Mouse (Mus musculus) hindbrain, embryonic 14.5 days (tissue): ENCODE measurements at regions not wholly inside any gene's neighbourhood (a gene's known extent, or its start where the extent isn't known, plus 50 kb on each side); places are given as distances from the start of the nearest gene placed in this dataset.

Experiments
- ATAC-seq: fragments of 200-750 bp; cut with Nextera tagmentation; 2 replicates; pipeline ENCODE4 v1.8.0; 2017; ENCODE audit warnings: moderate number of reproducible peaks, mild to moderate bottlenecking, moderate TSS enrichment, moderate library complexity; ENCODE audit not compliant: low FRiP score
- DNase-seq: peaks from one replicate; pipeline ENCODE4 v3.0.0-alpha.2; 2015; ENCODE audit warnings: low spot score
- H3K27ac ChIP-seq: fragments of 300-500 bp; sonication (generic); 2 replicates; pipeline ENCODE4 v1.5.1; 2014; ENCODE audit warnings: mild to moderate bottlenecking, moderate library complexity
- H3K27me3 ChIP-seq: fragments of 300-500 bp; sonication (generic); 2 replicates; pipeline ENCODE4 v1.6.1; 2014; ENCODE audit warnings: mild to moderate bottlenecking, low read length, mixed read lengths; ENCODE audit not compliant: control insufficient read depth, insufficient read depth
- H3K36me3 ChIP-seq: fragments of 300-500 bp; sonication (generic); replicated peaks from 2 replicates; pipeline ENCODE4 v1.6.1; 2014; ENCODE audit not compliant: control insufficient read depth, insufficient read depth
- H3K4me1 ChIP-seq: fragments of 300-500 bp; sonication (generic); replicated peaks from 2 replicates; pipeline ENCODE4 v1.6.1; 2014; ENCODE audit warnings: antibody characterized with exemption, low read length, mixed read lengths; ENCODE audit not compliant: control insufficient read depth, insufficient read depth
- H3K4me2 ChIP-seq: fragments of 300-500 bp; sonication (generic); replicated peaks from 2 replicates; pipeline ENCODE4 v1.6.1; 2014; ENCODE audit warnings: mild to moderate bottlenecking, moderate library complexity
- H3K4me3 ChIP-seq: fragments of 300-500 bp; sonication (generic); replicated peaks from 2 replicates; pipeline ENCODE4 v1.5.1; 2014; ENCODE audit warnings: mild to moderate bottlenecking, low read length
- H3K9ac ChIP-seq: fragments of 300-500 bp; sonication (generic); 2 replicates; pipeline ENCODE4 v1.6.1; 2014
- H3K9me3 ChIP-seq: fragments of 300-500 bp; sonication (generic); 2 replicates; pipeline ENCODE4 v1.6.1; 2016; ENCODE audit warnings: low read length; ENCODE audit not compliant: control insufficient read depth
- WGBS: fragments of 180-500 bp; shearing (Covaris S2); extraction: QIAGEN DNeasy Blood & Tissue Kit; methylation state at CpG from one replicate; pipeline ENCODE4 v1.1.7; 2014; 5-methylcytosine and 5-hydroxymethylcytosine counted together

DNA sequence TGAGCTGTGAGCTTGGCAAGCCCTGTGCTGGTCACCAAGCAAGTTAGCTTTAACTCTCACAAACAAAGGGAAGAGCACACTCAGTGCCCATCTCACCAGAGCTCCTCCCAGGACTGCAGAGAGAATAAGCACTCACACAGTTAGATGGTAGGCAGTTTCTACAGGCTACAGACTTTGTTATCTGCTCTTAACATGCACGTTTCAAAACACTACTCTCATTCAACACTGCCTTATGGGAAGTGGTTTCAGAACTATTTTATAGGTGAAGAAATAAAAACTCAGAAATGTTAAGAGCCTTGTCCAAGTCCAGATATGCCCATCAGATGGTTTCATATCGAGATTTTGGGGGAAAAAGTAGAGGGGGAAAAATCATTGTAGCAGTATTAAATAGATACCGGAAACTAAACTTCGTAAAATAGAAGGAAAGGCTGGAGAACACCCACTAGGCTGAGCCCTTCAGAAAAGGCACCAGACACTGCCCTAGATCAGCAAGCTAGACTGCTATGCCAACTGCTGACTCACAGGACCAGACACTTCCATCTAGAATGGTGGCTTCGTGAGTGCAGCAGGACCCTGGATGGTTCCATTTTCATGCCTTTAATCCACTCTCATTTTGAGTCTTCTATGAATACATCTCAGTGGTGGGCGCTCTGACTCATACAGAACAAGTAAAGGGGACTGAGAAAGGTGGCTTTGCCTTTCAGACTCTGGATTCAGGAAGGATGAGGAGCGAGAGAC is 51.3 kb upstream of the Serbp1 start:
- Histone ChIP-seq H3K9ac (no peak overlapping the region), H3K4me3 (no peak overlapping the region), H3K27ac (no peak overlapping the region), H3K4me1 (no peaks in the 10 kb centered on the region), H3K4me2 (no peak overlapping the region), H3K9me3 (no peaks in the 10 kb centered on the region), H3K27me3 (no peaks in the 10 kb centered on the region), H3K36me3 (no peaks in the 10 kb centered on the region)
- DNase-seq (no peak), ATAC-seq (no peak)
- WGBS: 85% methylated on average over 7 of the region's 7 CpGs

DNA sequence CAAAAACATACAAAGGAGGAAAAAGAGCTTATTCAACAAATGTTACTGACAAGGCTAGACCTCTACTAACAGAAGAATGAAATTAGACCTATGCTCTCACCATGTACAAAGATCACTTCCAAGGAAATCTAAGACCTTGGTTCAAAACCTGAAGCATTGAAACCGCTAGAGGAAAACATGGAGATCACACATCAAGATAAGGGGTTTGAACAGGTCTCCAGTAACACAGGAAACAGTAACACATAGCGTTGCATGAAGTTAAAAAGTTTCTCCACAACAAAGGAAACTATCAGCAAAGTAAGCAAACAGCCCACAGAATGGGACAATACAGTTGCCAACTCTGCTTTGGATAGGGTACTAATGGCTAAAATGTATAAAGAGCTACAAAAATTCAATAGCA is 53.3 kb upstream of the Serbp1 start:
- ATAC-seq (no peak), DNase-seq (no peak)
- Histone ChIP-seq H3K4me3 (no peak overlapping the region), H3K27ac (no peak overlapping the region), H3K9ac (no peak overlapping the region), H3K4me1 (no peaks in the 10 kb centered on the region), H3K36me3 (no peaks in the 10 kb centered on the region), H3K27me3 (no peaks in the 10 kb centered on the region), H3K9me3 (no peaks in the 10 kb centered on the region), H3K4me2 (no peak overlapping the region)
- 90% methylated on average over 2 of the region's 2 CpGs for WGBS

DNA sequence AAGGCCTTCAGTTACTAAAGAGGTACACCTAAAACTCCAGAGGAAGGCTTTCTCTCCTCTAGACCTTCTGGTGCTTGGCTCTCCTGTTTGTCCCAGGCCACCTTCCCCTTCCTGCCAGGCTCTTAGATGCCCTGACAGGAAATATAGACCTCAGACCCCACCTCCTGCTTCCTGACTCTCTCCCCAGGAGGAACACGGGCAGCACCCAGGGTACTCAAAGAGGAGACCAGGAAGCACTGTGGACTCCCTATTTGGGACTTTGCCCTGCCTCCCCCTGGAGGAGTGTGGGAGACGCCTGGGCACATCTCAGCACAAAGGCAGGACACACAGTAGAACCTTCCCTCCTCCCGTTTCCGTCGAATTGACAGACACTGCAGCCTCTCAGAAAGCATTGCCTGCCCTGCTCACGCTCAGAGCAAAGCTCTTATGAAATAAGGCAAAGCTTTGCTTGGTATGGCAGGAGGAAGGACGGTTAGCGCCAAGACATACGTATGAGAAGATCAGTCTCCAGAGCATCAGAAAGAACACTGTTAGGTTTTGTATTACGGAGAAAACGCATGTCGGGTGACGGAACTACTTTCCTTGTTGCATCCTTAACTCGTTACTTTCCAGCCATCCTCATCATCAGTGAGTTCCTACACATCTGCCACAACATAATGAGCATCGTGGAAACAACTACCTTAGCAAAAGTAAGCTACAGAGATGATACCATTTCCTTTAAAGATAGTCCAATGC is 54.3 kb upstream of the Serbp1 start:
- DNase-seq (no peak), ATAC-seq (no peak)
- 86% methylated on average over 15 of the region's 15 CpGs for WGBS
- Histone ChIP-seq H3K36me3 (no peaks in the 10 kb centered on the region), H3K27ac (no peak overlapping the region), H3K4me3 (no peak overlapping the region), H3K27me3 (no peaks in the 10 kb centered on the region), H3K9ac (no peak overlapping the region), H3K4me2 (no peak overlapping the region), H3K4me1 (no peaks in the 10 kb centered on the region), H3K9me3 (no peaks in the 10 kb centered on the region)

DNA sequence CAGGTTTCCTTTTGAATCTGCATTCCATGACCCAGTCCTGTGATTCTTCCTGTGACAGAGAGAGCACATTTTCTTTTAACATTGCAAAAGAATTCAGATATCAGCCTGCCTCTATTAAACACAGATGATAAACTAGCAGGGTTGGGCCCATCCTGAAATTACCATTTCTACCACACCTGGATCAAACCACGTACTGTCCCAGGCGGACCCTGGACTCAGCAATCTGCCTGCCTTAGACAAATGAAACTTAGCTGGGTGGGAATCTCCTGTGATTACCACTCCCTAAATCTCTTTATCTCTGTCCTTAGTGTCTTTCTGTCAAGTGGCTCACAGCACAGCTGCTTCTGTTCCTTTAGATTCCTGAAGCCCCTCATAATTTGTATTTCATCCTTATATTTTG is 55.5 kb upstream of the Serbp1 start:
- H3K9me3 ChIP-seq: no peaks in the 10 kb centered on the region
- no peaks in the 10 kb centered on the region for H3K4me1 ChIP-seq
- no peaks in the 10 kb centered on the region for H3K27me3 ChIP-seq
- H3K4me2 ChIP-seq: no peak overlapping the region
- no peak overlapping the region for H3K4me3 ChIP-seq
- no peak overlapping the region for H3K27ac ChIP-seq
- H3K36me3 ChIP-seq: no peaks in the 10 kb centered on the region
- 92% methylated on average over 2 of the region's 2 CpGs for WGBS
- no peak overlapping the region for H3K9ac ChIP-seq
- DNase-seq: no peak
- ATAC-seq: no peak

DNA sequence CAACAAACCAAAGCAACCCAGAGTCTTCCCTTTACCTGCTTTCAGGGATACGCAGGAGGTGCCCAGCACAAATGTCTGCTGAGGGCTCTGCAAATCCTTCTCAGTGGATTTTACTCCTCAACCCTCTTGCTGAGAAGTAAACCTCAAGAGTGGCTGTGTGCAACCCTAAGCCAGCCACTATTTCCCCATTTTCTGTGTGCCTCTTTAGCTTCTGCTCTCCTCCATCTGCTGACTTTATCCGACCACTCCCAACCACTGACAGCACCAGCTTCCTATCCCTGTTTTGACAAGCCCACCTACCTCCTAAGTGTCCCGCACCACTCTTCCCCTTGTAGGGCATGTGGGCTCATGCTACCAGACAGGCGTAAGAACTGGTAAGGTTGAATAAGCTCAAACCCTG is 56.5 kb upstream of the Serbp1 start:
- H3K9ac ChIP-seq: no peak overlapping the region
- no peak overlapping the region for H3K27ac ChIP-seq
- no peak for ATAC-seq
- DNase-seq: no peak
- H3K4me1 ChIP-seq: no peaks in the 10 kb centered on the region
- no peaks in the 10 kb centered on the region for H3K27me3 ChIP-seq
- 91% methylated on average over 4 of the region's 4 CpGs for WGBS
- H3K9me3 ChIP-seq: no peaks in the 10 kb centered on the region
- H3K36me3 ChIP-seq: no peaks in the 10 kb centered on the region
- no peak overlapping the region for H3K4me3 ChIP-seq
- no peak overlapping the region for H3K4me2 ChIP-seq

DNA sequence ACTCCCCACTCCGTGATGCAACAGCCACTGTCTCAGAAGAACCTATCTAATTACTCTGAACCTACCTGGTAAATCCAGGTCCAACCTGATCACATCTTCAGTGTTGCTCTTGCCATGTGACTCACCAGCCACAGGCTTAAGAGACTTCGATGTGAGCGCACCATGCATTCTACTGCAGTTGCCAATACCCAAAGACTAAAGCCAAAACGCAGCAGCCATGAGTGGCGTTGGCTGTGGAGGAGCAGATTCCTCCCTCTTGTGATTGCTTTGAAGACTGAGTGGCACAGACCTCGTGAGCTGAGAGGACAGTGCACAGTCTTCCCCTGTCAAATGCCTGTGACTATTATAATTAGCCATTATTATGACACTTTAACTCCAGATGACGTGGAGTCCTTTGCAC is 58.6 kb upstream of the Serbp1 start:
- DNase-seq (no peak), ATAC-seq (no peak)
- WGBS: 84% methylated on average over 7 of the region's 7 CpGs
- 0 out of 2 replicates have a peak, but pooled peaks cover 2% of the 10 kb centered on the region for H3K9me3 ChIP-seq
- no peak overlapping the region for H3K27ac ChIP-seq
- H3K4me1 ChIP-seq: no peaks in the 10 kb centered on the region
- no peak overlapping the region for H3K9ac ChIP-seq
- H3K4me2 ChIP-seq: no peak overlapping the region
- no peaks in the 10 kb centered on the region for H3K27me3 ChIP-seq
- no peaks in the 10 kb centered on the region for H3K36me3 ChIP-seq
- no peak overlapping the region for H3K4me3 ChIP-seq

DNA sequence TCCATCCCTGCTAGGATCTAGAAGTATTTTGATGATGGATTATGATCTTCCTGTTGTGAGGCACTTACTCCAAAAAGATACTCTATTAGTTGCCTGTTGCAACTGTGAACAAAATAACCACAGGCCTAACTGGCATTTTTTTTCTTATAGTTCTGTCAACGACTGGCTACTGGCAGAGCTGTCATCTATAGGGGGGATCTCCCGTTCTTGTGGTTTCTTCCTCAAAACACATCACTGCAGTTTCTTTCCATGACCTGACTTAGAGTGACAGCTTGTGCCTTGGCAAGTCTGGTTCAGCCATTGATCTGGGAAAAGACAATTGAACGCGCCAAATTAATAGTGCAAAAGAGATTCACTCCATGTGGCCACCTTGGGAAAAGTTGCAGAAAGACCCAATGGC is 59.4 kb upstream of the Serbp1 start:
- Histone ChIP-seq H3K36me3 (no peaks in the 10 kb centered on the region), H3K9ac (no peak overlapping the region), H3K4me1 (no peaks in the 10 kb centered on the region), H3K27ac (no peak overlapping the region), H3K4me3 (no peak overlapping the region), H3K4me2 (no peak overlapping the region), H3K9me3 (0 out of 2 replicates have a peak, but pooled peaks cover 4% of the 10 kb centered on the region), H3K27me3 (no peaks in the 10 kb centered on the region)
- WGBS: 83% methylated on average over 4 of the region's 4 CpGs
- DNase-seq (no peak), ATAC-seq (no peak)

DNA sequence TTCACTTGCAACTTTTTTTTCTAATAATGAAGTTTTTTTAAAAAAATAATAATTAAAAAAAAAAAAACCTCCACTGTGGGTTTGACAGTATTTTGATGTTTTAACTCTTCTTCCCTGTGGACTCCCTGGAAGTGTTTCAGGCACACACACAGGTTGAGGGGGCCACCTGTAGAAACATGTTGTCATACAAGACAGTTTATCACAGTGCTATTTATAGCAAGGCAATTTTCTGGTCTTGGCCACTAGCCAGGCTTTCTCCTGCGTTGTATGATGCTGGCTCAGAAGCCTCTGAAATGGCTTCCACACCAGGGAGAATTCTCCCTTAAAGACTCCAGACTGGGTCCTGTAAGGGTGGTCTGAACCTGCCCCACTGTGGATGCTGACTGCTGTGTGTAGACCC is 59.9 kb upstream of the Serbp1 start:
- no peaks in the 10 kb centered on the region for H3K4me1 ChIP-seq
- H3K4me2 ChIP-seq: no peak overlapping the region
- no peak overlapping the region for H3K9ac ChIP-seq
- ATAC-seq: no peak
- 0 out of 2 replicates have a peak, but pooled peaks cover 4% of the 10 kb centered on the region for H3K9me3 ChIP-seq
- no peak overlapping the region for H3K27ac ChIP-seq
- no peak overlapping the region for H3K4me3 ChIP-seq
- WGBS: 37% methylated on average over 1 of the region's 1 CpGs
- H3K36me3 ChIP-seq: no peaks in the 10 kb centered on the region
- no peak for DNase-seq
- H3K27me3 ChIP-seq: no peaks in the 10 kb centered on the region

DNA sequence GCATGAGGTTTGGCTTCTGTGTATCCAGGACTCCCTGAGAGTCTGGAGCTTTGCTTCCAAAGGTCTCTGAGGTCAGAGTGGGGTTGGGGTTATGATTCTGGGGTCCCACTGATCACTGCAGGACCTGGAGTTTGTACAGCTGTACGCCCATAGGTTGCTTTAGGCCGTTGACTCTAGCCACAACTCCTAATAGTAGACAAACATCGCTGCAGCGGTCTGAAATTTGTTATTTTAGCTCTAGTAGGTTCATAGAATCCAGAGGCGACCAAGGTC is 67.4 kb upstream of the Serbp1 start:
- peak overlapping the region; percentile 24 for H3K4me2 ChIP-seq
- ATAC-seq: no peak; the same call in 1 of the 2 replicates

More for the DNA sequence above, 67.4 kb upstream of the Serbp1 start:
- no peak overlapping the region for H3K9ac ChIP-seq
- no peaks in the 10 kb centered on the region for H3K27me3 ChIP-seq
- H3K4me1 ChIP-seq: no peaks in the 10 kb centered on the region
- 0 out of 2 replicates have a peak, but pooled peaks cover 4% of the 10 kb centered on the region for H3K9me3 ChIP-seq
- H3K27ac ChIP-seq: no peak overlapping the region
- no peak overlapping the region for H3K4me3 ChIP-seq
- H3K36me3 ChIP-seq: no peaks in the 10 kb centered on the region
- DNase-seq: no peak
- 92% methylated on average over 5 of the region's 5 CpGs for WGBS
